Mouse (Mus musculus): Measurements from ENCODE around the gene Slc27a2. TPM values are rescaled to one million over a fixed set of nuclear protein-coding genes. Genes with fewer than 3 reads are reported as not detected.
"Not testable (repeated sequence)": the region's sequence is repeated elsewhere in the genome, so short reads cannot be mapped to it uniquely, and the experiment has no call there.

Slc27a2 gene
- polyA plus RNA-seq, 2 experiments from 2014 or later, result not detected

DNA sequence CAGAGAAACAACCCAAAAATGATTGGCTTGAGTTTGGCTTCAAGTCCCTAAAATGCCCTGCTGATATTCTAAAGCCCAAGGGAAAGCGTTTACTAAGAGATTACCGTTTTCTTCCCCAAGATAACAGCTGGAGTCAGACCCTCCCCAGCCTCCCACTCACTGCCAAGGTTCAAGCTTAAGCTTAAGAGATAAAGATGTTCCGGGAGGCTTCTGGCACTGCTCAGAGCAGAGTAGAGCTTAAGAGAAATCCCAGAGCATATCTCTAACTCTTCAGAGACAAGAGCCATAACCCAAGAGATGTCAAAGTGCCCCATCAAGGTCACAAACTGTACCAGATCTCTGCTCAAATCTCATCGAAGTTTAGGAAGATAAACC lies 54.5 kb downstream of the Slc27a2 start:
- no peak for ATAC-seq

DNA sequence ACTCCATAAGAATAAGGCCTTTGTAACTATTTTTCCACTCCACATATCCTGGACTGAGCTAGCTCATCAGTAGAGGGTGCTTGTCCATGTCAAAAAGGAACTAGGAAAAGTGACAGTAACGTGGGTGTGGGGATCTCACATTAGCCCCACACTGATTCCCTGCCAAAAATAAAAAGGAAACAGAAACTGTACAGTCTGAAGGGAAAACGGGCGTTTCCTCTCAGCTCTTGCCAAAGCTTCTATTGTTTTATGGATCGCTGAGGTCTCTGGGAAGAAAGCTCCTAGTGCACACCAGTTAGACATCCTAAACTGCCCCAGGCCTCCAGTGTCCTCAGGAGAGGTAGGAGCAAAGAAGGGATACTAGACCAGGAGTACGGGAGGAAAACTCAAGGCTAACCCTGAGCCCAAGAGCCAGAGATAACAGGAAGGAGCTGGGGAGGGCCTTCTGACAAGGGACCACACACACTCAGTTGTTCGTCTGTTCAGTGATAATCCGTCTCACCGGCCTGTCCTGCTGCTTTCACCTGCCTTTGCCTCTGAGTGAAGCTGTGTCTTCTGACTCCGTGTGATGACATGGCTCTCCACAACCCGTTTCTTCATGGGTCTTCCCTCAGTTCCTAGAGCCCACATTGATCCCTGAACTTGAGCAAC lies 55.5 kb downstream of the Slc27a2 start:
- ATAC-seq, result no peak

DNA sequence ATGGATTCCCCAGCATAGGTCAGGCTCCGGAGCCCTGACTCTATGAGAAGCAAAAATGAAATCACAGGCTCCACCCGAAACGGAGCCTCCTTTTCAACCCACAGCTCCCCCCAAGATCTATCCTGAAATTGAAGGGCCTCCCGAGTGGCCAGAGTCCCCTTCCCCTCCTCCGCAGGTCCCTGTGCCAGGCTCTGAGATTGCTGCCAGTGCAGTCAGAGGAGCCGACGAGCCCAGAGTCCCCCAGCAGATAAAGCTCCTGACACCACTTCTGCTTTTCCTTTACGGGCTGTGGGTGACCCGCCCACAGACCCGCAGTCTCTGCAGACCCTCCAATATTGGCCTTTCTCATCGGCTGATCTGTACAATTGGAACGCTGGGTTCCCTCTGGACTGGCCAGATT lies 57.4 kb downstream of the Slc27a2 start:
- not testable (repeated sequence) for ATAC-seq

DNA sequence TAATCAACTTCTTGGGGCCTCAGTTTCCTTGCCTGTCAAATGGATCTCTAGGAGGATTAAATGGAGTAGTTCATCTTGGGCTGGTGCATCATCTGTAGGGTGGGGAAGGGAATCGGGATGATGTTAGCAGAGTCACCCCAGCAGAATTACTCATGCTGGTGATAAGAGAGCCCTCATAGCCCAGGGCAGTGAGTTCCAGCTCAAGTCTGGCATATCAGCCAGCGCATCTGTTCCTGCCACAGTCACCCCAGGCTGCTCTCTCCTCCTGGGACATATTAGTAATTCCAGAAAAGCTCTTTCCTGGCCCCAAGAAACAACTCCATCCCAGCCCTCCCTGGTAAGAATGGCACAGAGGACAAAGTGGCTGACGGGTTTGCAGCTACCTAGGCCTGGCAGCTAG lies 63.1 kb downstream of the Slc27a2 start:
- ATAC-seq, result no peak

DNA sequence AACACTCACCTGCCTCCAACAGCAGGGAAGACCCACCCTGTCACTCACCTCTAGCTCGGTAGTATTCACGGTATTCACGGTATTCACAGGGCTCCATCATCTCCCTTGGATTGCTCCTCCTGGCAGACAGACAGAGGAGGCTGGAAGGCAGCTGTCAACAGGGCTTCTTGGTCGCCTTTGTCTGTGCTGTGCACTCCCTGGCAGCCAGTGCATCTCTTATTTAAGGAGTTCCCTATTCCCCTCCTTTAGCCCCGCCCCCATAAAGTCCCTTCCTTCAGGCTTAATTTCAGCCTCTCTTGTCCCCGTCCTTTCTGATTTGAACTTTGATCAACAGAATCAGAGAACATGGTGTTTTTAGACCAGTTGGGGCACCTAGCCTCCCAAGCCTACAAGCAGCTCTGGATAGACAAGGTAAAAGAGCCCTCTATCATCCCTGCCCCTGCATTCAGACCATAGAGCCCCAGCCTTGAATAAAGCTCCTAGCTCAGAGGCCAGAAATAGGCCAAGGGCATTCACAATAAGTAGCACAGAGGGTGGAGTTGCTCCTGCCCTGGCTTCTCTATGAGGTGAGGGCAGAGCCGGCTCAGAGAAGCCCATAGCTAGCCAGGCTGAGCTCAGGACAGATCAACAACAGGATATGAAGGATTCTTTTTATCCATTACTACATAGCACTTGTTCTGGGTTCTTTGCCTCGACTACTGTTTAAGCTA lies 66.4 kb downstream of the Slc27a2 start:
- ATAC-seq, result no peak

DNA sequence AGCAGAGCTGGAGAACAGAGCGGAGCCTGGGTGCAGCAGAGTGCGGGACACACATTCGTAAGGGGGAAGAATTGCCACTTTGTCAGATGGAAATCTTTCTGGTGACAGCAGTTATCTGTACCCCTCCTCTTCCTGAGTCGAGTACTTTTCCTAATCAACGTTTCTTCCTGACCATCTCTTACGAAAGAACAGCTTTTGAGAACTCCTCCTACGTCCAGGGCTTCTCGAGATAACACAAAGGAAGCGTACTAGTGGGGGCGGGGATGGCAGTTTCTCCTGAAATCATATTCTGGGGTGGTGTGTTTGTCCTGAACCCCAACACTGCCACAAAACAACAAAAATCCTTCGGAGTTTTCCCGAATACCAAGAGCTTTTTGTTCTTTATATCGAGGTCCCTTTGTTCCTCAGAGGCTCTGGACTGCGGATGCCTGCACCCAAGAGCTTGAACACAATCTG lies 67.1 kb downstream of the Slc27a2 start, which contains the start of gene Hdc:
TSS of gene Hdc (minus strand) at position 51 of the 456 bp plus-strand sequence.
- no peak for ATAC-seq

DNA sequence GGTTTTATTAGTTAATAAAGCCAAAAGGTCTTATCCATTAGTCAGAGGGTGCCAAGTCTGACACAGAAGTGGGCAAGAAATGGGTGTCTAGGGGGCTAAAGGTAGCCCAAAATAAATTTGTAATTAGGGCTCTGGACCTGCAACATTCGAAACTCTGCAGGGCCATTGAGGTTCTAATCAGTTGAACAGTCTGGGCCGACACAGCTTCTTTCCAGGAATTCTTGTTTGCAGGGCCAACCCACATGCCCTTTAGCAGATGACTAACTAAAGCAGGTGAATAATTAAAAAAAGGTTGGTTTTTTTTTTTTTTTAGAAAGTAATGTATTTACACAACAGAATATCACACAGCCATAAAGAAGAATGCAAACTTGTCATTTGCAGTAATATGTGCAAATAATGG lies 70.2 kb downstream of the Slc27a2 start:
- ATAC-seq, result no peak

DNA sequence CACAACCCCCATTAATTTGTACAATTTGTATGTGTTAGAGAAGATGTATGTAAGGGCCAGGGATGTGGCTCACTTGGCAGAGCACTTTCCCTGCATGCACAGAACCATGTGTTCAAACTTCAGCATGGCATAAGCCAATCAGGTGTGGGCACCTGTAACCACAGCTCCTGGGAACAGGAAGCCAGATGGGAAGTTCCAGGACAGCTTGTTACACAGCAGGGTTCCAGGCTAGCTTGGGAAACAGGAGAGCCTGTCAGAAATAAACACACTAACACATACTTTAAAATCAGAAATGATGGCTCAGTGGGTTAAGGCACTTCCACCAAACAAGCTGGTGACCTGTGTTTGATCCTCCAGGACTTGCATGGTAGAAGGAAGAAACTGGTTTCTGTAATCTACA lies 70.9 kb downstream of the Slc27a2 start:
- no peak for ATAC-seq

DNA sequence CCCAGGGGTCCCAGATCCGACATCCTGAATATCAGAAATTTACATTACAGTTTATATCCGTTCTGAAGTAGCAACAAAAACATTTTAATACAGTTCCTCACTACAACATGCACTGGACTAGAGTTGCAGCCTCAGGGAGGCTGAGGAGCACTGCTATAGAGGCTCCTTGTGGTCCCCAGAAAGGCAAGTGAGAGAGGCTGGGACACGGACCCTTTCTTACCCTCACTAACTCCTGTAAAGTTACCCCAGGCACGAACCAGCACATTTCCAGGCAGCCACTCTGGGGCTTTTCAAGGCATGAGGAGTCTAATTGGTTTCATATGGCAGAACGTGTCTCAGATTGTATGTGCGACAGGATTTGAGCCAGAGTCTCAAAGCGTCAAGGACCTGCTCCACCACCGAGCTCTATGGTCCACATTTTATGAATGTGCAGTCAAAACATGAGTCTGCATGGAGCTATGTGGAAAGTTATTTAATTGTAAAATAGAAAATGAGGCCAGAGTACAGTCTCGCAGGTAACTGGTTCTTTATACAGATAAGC lies 76.3 kb downstream of the Slc27a2 start:
- no peak for ATAC-seq

DNA sequence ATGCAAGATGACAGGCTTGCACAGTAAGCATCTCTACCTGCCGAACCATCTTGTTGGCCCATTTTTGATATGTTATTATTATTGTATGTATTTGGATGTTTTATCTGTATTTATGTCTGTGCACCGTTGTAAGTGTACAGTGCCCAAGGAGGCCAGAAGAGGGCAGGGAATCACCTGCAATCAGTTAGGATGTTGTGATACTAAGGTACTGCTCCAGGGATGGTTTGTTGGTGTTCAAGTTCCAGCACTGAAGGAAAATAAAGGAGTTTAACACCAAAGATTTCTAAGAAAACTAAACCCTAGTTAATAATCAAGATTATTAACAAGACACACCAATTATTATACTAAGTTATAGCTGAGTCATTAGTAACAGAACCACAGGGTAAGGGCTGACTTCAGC lies 81.0 kb downstream of the Slc27a2 start:
- no peak for ATAC-seq

DNA sequence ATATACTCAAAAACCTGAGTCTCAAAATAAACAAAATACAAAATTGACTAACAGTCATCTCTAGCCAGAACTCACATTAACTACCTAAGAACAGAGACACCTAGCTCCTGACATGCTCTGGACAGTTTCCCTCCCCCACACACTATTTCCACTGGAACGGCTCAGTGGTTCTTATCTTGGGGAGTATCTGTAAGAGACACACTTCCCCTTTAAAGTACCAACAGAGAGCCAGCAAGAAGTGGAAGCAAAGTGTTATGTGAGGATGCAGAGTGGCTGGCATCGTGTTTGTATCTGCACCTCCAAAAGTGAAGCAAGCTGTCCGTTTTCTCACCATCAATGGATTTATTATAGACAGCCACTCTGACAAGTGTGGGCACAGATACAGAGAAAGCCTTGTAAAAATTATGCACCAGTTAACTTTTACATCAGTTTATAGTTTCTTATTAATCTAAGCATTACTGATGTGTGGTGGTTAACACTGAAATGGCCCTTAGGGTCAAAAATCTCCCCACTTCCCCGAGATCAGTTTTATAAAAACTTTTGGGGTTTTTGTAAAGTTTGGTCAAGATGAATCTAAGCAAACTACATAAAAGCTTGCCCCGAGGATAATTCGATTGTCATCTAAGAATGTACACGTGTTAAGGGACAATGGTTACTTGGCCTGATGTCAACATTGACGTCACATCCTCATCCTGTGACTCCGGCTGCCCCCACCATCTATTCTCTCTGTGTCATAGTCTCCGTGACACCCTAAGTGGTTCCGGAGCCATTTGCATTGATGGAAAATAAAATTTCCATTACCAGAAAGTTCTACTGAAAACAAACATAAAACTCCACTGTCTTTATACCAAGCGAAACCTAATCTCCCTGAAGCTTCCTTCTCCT lies 84.0 kb downstream of the Slc27a2 start:
- ATAC-seq, result peak; percentile 93

Other genes with a start within 250 kb of the Slc27a2 start
- gene Atp8b4, start 51.7 kb upstream of the Slc27a2 start, polyA plus RNA-seq (2017; shearing (Covaris generic)), result 1 to 10 TPM; 1.4 to 2.8 TPM
- gene Hdc, start 66.9 kb downstream of the Slc27a2 start, polyA plus RNA-seq (2017; shearing (Covaris generic)), result 1 to 10 TPM in 1 of 2 experiments, under 1 TPM in 1; 0.19 to 1.2 TPM
- gene Gabpb1, start 123.9 kb downstream of the Slc27a2 start, polyA plus RNA-seq (2017; shearing (Covaris generic)), result 10 to 100 TPM; 50.1 to 58.3 TPM
- 10 to 100 TPM; 36.0 to 37.8 TPM for gene Usp8, start 154.9 kb downstream of the Slc27a2 start, polyA plus RNA-seq (2017; shearing (Covaris generic))
- gene Usp50, start 231.1 kb downstream of the Slc27a2 start, polyA plus RNA-seq (2017; shearing (Covaris generic)), result 10 to 100 TPM in 1 of 2 experiments, 1 to 10 TPM in 1; 3.5 to 12.6 TPM

All from activated CD4-positive, CD25-positive, alpha-beta regulatory T cell, adult 4 months (primary cell).